Mouse (Mus musculus): ENCODE results near the gene Olfr1368. TPM values are rescaled to one million over a fixed set of nuclear protein-coding genes. Genes with fewer than 3 reads are reported as not detected.

The Olfr1368 gene
- polyA plus RNA-seq, 1 experiment from 2014 or later, result not detected

DNA sequence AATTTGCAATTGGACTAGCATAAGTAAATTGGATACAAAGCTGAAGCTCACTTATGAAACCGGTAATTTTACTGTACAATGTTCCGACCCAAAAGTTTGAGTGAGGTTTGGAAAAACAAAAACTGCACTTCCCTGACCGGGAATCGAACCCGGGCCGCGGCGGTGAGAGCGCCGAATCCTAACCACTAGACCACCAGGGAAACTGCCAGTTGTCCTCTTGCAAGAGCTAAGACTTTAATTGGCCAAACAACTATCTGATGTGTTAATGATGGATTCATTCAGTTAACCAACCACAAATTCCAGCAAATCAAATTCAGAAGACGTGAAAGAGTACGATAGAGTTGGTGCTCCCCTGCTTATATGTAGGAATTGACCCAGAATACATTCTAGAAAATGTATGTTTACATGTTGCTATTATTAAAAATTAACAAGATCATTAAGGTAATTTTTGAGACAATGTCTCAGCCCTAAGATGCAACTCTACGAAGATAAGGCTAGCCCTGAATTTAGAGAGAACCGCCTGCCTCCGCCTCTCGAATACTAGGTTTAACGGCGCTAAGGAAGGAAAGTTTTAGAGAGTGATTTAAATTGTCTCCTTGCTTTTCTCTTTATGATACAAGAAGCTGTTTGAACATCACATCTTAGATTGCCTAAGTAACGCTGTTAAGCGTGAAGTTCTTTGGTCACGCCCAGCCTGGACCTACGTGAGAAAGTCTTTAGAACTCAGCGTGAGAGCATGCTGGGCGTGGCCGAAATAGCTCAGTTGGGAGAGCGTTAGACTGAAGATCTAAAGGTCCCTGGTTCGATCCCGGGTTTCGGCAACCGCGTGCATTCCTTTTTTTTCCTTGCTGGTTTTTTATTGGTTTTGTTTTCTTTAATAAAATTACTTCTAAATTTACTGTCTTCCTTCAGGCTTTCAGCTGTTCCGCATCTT, 15.3 kb upstream of the Olfr1368 start:
- peak overlapping the region; percentile 62 for H3K4me3 ChIP-seq (replicated peaks; ENCODE audit: low read depth, low read length)
- H3K9me3 ChIP-seq (replicated peaks; ENCODE audit: low read length), result no peaks in the 10 kb centered on the region
- H3K27me3 ChIP-seq (ENCODE audit: insufficient read depth, low read length), result no peaks in the 10 kb centered on the region
- no peaks in the 10 kb centered on the region for H3K36me3 ChIP-seq (ENCODE audit: insufficient read depth, low read length)
- H3K4me1 ChIP-seq (replicated peaks; ENCODE audit: insufficient read depth, low read length), result 0 out of 2 replicates have a peak, but pooled peaks cover 3% of the 10 kb centered on the region
- DNase-seq (ENCODE audit: low spot score) (peak; percentile 91), ATAC-seq (replicated peaks; ENCODE audit: low FRiP score, low read depth) (peak; percentile 91)
- peak overlapping the region; percentile 50; the same call in 1 of the 2 replicates for H3K9ac ChIP-seq (ENCODE audit: low read depth, low read length)
- H3K27ac ChIP-seq, result no peak overlapping the region
- no peak for TF ChIP-seq CTCF (IDR thresholded peaks at IDR 0.05; ENCODE audit: low read depth)
- H3K4me2 ChIP-seq (ENCODE audit: low read length), result peak overlapping the region; percentile 95
- WGBS, result under 1% methylated on average over 32 of the region's 32 CpGs

DNA sequence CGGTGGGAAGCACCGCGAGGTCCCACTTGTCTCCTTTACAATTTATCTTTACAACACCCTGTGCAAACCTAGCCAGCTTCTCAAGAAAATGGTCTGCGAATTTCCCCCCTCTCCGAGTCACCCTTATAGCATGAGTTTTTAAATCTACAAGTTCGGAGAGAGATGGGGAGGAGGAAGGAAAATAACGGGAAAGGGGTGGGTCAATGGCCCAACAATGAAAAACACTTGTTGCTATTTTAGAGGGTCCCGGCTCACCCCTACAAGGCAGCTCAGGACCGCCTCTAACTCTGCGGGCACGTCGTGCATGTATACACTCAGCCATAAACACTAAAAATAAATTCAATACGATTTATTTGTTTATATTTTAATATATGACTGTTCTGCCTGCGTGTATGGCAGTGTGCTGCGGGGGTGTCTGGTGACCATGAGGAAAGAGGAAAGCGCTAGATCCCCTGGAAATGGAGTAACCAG, 14.4 kb upstream of the Olfr1368 start:
- H3K27ac ChIP-seq, result no peak overlapping the region
- no peak for TF ChIP-seq CTCF (IDR thresholded peaks at IDR 0.05; ENCODE audit: low read depth)
- DNase-seq (ENCODE audit: low spot score) (peak; percentile 25), ATAC-seq (replicated peaks; ENCODE audit: low FRiP score, low read depth) (no peak; the same call in 1 of the 2 replicates)
- no peaks in the 10 kb centered on the region for H3K36me3 ChIP-seq (ENCODE audit: insufficient read depth, low read length)
- no peaks in the 10 kb centered on the region for H3K9me3 ChIP-seq (replicated peaks; ENCODE audit: low read length)
- peak overlapping the region; percentile 95 for H3K4me2 ChIP-seq (ENCODE audit: low read length)
- H3K4me3 ChIP-seq (replicated peaks; ENCODE audit: low read depth, low read length), result peak overlapping the region; percentile 62
- no peaks in the 10 kb centered on the region for H3K27me3 ChIP-seq (ENCODE audit: insufficient read depth, low read length)
- WGBS, result under 1% methylated on average over 16 of the region's 16 CpGs
- H3K9ac ChIP-seq (ENCODE audit: low read depth, low read length), result peak overlapping the region; percentile 50; the same call in 1 of the 2 replicates
- H3K4me1 ChIP-seq (replicated peaks; ENCODE audit: insufficient read depth, low read length), result 0 out of 2 replicates have a peak, but pooled peaks cover 3% of the 10 kb centered on the region

DNA sequence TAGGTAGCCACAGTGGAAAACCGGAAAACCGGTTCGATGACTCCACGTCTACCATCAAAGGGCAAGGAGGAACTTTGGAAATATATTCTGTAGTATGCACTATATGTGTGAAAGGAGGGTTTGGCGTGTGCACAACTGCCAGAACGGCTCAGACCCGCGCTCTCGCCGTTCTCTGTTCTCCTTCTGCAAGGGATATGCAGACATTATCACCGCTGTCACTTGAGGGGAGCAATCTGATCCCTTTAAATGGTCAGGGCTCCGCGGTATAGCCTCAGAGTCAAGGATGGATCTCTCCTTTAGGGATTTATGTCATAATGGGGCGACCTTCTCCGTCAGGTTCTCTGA, 13.8 kb upstream of the Olfr1368 start:
- ATAC-seq (replicated peaks; ENCODE audit: low FRiP score, low read depth), result no peak
- H3K9me3 ChIP-seq (replicated peaks; ENCODE audit: low read length), result no peaks in the 10 kb centered on the region
- no peaks in the 10 kb centered on the region for H3K36me3 ChIP-seq (ENCODE audit: insufficient read depth, low read length)
- H3K4me1 ChIP-seq (replicated peaks; ENCODE audit: insufficient read depth, low read length), result 0 out of 2 replicates have a peak, but pooled peaks cover 3% of the 10 kb centered on the region
- no peaks in the 10 kb centered on the region for H3K27me3 ChIP-seq (ENCODE audit: insufficient read depth, low read length)
- H3K9ac ChIP-seq (ENCODE audit: low read depth, low read length), result peak overlapping the region; percentile 50
- peak; percentile 21 for DNase-seq (ENCODE audit: low spot score)
- peak overlapping the region; percentile 95 for H3K4me2 ChIP-seq (ENCODE audit: low read length)
- 2% methylated on average over 15 of the region's 15 CpGs for WGBS
- no peak overlapping the region for H3K27ac ChIP-seq
- TF ChIP-seq CTCF (IDR thresholded peaks at IDR 0.05; ENCODE audit: low read depth), result no peak
- H3K4me3 ChIP-seq (replicated peaks; ENCODE audit: low read depth, low read length), result peak overlapping the region; percentile 62

DNA sequence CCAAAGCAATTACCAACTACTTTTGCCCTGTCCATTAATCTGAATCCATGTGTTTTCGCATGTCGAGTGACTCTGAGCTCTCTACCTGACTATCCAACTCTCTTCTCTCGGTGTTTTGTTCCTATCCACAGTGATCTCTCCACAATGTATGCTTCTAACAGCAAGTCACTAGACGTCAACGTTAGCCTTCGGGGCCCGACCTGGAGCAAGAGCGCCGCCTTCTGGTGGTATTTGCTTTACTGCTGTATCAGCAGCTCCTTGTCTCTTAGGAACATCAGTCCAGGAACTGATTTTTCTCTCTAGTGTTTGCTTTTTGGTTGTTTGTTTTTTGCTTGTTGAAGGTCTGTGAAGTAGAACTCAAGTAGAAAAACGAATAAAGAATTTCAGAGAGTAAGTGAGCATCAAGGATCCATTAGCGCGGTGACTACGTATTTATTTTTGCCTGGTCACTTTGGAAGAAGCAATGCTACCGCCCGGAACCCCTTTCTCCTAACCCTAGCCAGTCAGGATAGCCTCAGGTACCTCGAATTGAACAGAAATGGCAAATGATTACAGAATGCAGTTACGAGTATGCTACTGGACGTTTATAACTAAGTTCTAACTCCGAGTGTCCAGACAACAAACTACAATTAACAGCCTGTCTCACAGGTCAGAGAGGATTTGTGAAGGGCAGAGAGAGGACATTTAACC, 13.3 kb upstream of the Olfr1368 start:
- H3K9ac ChIP-seq (ENCODE audit: low read depth, low read length), result peak overlapping the region; percentile 50; the same call in 1 of the 2 replicates
- no peaks in the 10 kb centered on the region for H3K36me3 ChIP-seq (ENCODE audit: insufficient read depth, low read length)
- WGBS, result under 1% methylated on average over 19 of the region's 19 CpGs
- H3K4me1 ChIP-seq (replicated peaks; ENCODE audit: insufficient read depth, low read length), result 0 out of 2 replicates have a peak, but pooled peaks cover 3% of the 10 kb centered on the region
- ATAC-seq (replicated peaks; ENCODE audit: low FRiP score, low read depth) (0 out of 2 replicates have a peak, but pooled peaks have one; percentile 25), DNase-seq (ENCODE audit: low spot score) (peak; percentile 90)
- no peaks in the 10 kb centered on the region for H3K9me3 ChIP-seq (replicated peaks; ENCODE audit: low read length)
- peak overlapping the region; percentile 62 for H3K4me3 ChIP-seq (replicated peaks; ENCODE audit: low read depth, low read length)
- peak overlapping the region; percentile 95 for H3K4me2 ChIP-seq (ENCODE audit: low read length)
- TF ChIP-seq CTCF (IDR thresholded peaks at IDR 0.05; ENCODE audit: low read depth), result peak; percentile 93
- no peaks in the 10 kb centered on the region for H3K27me3 ChIP-seq (ENCODE audit: insufficient read depth, low read length)
- no peak overlapping the region for H3K27ac ChIP-seq

DNA sequence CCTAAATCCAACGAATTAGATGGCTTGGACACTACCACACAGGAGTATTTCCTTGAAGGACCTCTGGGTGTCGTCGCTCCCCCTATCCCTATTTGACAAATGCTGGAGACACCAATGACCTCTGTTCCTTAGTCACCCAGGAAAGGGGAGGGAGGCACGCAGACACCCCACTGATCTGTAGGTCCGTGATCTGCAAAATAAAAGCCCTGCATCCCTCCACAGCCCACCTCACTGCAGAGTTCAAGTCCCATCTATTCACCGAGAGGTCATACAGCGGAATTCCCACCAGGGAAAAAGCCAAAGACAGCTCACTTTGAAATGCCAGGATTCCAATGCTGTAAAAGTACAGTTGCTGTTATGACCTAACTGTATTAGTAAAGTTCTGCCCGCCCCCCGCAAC, 12.4 kb upstream of the Olfr1368 start:
- no peaks in the 10 kb centered on the region for H3K27me3 ChIP-seq (ENCODE audit: insufficient read depth, low read length)
- no peak overlapping the region for H3K9ac ChIP-seq (ENCODE audit: low read depth, low read length)
- H3K4me3 ChIP-seq (replicated peaks; ENCODE audit: low read depth, low read length), result no peak overlapping the region
- no peak overlapping the region for H3K27ac ChIP-seq
- DNase-seq (ENCODE audit: low spot score) (no peak), ATAC-seq (replicated peaks; ENCODE audit: low FRiP score, low read depth) (no peak)
- no peaks in the 10 kb centered on the region for H3K9me3 ChIP-seq (replicated peaks; ENCODE audit: low read length)
- H3K4me1 ChIP-seq (replicated peaks; ENCODE audit: insufficient read depth, low read length), result 0 out of 2 replicates have a peak, but pooled peaks cover 3% of the 10 kb centered on the region
- TF ChIP-seq CTCF (IDR thresholded peaks at IDR 0.05; ENCODE audit: low read depth), result 0 out of 2 replicates have a peak, but pooled peaks have one; percentile 20
- H3K4me2 ChIP-seq (ENCODE audit: low read length), result peak overlapping the region; percentile 95; the same call in 1 of the 2 replicates
- H3K36me3 ChIP-seq (ENCODE audit: insufficient read depth, low read length), result no peaks in the 10 kb centered on the region
- 10% methylated on average over 9 of the region's 9 CpGs for whole genome bisulfite sequencing

DNA sequence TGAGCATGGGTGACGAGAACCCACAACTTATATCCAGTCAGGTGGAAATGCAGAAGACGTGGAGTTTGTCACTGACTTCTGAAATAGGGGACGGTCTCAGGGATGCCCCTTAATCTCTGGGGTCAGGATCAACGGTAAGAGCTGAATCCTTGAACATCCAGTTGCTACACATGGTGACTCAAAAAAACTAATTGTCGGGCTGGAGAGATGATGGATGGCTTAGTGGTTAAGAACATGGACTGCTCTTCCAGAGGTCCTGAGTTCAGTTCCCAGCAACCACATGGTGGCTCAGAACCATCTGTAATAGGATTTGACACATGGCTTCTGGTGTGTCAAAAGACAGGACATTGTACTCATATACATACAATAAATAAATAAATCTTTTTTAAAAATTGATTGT, 10.2 kb upstream of the Olfr1368 start:
- H3K9ac ChIP-seq (ENCODE audit: low read depth, low read length), result no peak overlapping the region
- 77% methylated on average over 5 of the region's 5 CpGs for WGBS
- H3K4me3 ChIP-seq (replicated peaks; ENCODE audit: low read depth, low read length), result no peak overlapping the region
- H3K27me3 ChIP-seq (ENCODE audit: insufficient read depth, low read length), result no peaks in the 10 kb centered on the region
- DNase-seq (ENCODE audit: low spot score) (no peak), ATAC-seq (replicated peaks; ENCODE audit: low FRiP score, low read depth) (no peak)
- H3K9me3 ChIP-seq (replicated peaks; ENCODE audit: low read length), result no peaks in the 10 kb centered on the region
- H3K4me2 ChIP-seq (ENCODE audit: low read length), result no peak overlapping the region
- 0 out of 2 replicates have a peak, but pooled peaks cover 3% of the 10 kb centered on the region for H3K4me1 ChIP-seq (replicated peaks; ENCODE audit: insufficient read depth, low read length)
- TF ChIP-seq CTCF (IDR thresholded peaks at IDR 0.05; ENCODE audit: low read depth), result no peak
- H3K27ac ChIP-seq, result no peak overlapping the region
- H3K36me3 ChIP-seq (ENCODE audit: insufficient read depth, low read length), result no peaks in the 10 kb centered on the region

Measured in kidney, postnatal 0 days (tissue).